Comparison of ENCODE assay signal across 29 mouse cellular contexts in genomic region chr17:62657051-62657450, GRCm38 (mm10).
DNase-seq lines count a peak whose midpoint lies in the region; ATAC-seq and TF ChIP-seq lines count a peak whose summit lies in the region.
"Had no signal": no experiment of that assay in that cellular context is flagged by ENCODE, and none has a peak within 500 bp of the region (broad histone marks: within the 10 kb centered on the region; RNA-seq: fewer than 3 reads in every experiment).

No protein-coding gene starts in this region.

- TF ChIP-seq CTCF in liver, postnatal 0 days (IDR thresholded peaks at IDR 0.05; ENCODE audit: low read depth), result no peak
- no peak for TF ChIP-seq CTCF in layer of hippocampus, adult 2 months (conservative IDR thresholded peaks at IDR 0.05)

- ATAC-seq in lung, embryonic 15.5 days (ENCODE audit: borderline replicate concordance, extremely low read depth, low FRiP score, low TSS enrichment), result no peak
- ATAC-seq in liver, postnatal 0 days, result no peak
- ATAC-seq: inflammation-experienced regulatory T-cells, adult 6 months; Patski had no signal

- WGBS in lung, embryonic 15.5 days, result 47% methylated on average over 7 of the region's 7 CpGs
- 76% methylated on average over 7 of the region's 7 CpGs for WGBS in liver, postnatal 0 days (ENCODE audit: insufficient replicate concordance)

- H3K4me3 ChIP-seq in lung, embryonic 15.5 days, result no peak overlapping the region
- no peak overlapping the region for H3K4me3 ChIP-seq in liver, postnatal 0 days (ENCODE audit: low read depth, low read length)
- no peak overlapping the region for H3K4me3 ChIP-seq in layer of hippocampus, adult 2 months
- H3K4me3 ChIP-seq: embryonic facial prominence, embryonic 12.5 days; gastrocnemius, adult 2 months; heart, adult 2 months; heart, embryonic 12.5 days; hindbrain, embryonic 15.5 days; megakaryocyte, embryonic 14.5 days; midbrain, embryonic 12.5 days; myocyte; neural tube, embryonic 12.5 days had no signal

- H3K27ac ChIP-seq in lung, embryonic 15.5 days, result no peak overlapping the region
- no peak overlapping the region for H3K27ac ChIP-seq in liver, postnatal 0 days (ENCODE audit: low read depth)
- no peak overlapping the region for H3K27ac ChIP-seq in layer of hippocampus, adult 2 months
- H3K27ac ChIP-seq: embryonic facial prominence, embryonic 12.5 days; gastrocnemius, adult 2 months; hindbrain, embryonic 15.5 days; midbrain, embryonic 12.5 days; neural tube, embryonic 12.5 days had no signal

- H3K36me3 ChIP-seq in lung, embryonic 15.5 days, result no peaks in the 10 kb centered on the region
- H3K36me3 ChIP-seq in liver, postnatal 0 days (replicated peaks; ENCODE audit: insufficient read depth, low read length), result no peaks in the 10 kb centered on the region
- H3K36me3 ChIP-seq: embryonic facial prominence, embryonic 12.5 days; G1E; heart, embryonic 12.5 days; hindbrain, embryonic 15.5 days; midbrain, embryonic 12.5 days; neural tube, embryonic 12.5 days had no signal

- no peak for TF ChIP-seq EP300 in liver, postnatal 0 days (IDR thresholded peaks at IDR 0.05; ENCODE audit: low read depth)

- H3K9me3 ChIP-seq in lung, embryonic 15.5 days, result no peaks in the 10 kb centered on the region
- H3K9me3 ChIP-seq in liver, postnatal 0 days (ENCODE audit: low read length), result no peaks in the 10 kb centered on the region
- H3K9me3 ChIP-seq: embryonic facial prominence, embryonic 12.5 days; heart, embryonic 12.5 days; hindbrain, embryonic 15.5 days; midbrain, embryonic 12.5 days; neural tube, embryonic 12.5 days had no signal

- peaks cover 20% of the 10 kb centered on the region for H3K4me1 ChIP-seq in lung, embryonic 15.5 days
- H3K4me1 ChIP-seq in liver, postnatal 0 days (ENCODE audit: insufficient read depth), result peaks cover 6% of the 10 kb centered on the region; the same call in 1 of the 2 replicates
- H3K4me1 ChIP-seq: megakaryocyte, embryonic 14.5 days had no signal

- H3K27me3 ChIP-seq in lung, embryonic 15.5 days, result no peaks in the 10 kb centered on the region
- H3K27me3 ChIP-seq in liver, postnatal 0 days (ENCODE audit: insufficient read depth, low read length), result no peaks in the 10 kb centered on the region
- H3K27me3 ChIP-seq: embryonic facial prominence, embryonic 12.5 days; heart, embryonic 12.5 days; hindbrain, embryonic 15.5 days; megakaryocyte, embryonic 14.5 days; midbrain, embryonic 12.5 days; neural tube, embryonic 12.5 days; Patski had no signal

- H3K4me2 ChIP-seq in lung, embryonic 15.5 days, result peak overlapping the region; percentile 49; the same call in 1 of the 2 replicates
- H3K4me2 ChIP-seq in liver, postnatal 0 days (ENCODE audit: low read depth, low read length), result peak overlapping the region; percentile 52
- H3K4me2 ChIP-seq: embryonic facial prominence, embryonic 12.5 days; hindbrain, embryonic 15.5 days; midbrain, embryonic 12.5 days; neural tube, embryonic 12.5 days had no signal

- H3K9ac ChIP-seq in lung, embryonic 15.5 days, result no peak overlapping the region
- no peak overlapping the region for H3K9ac ChIP-seq in liver, postnatal 0 days (replicated peaks)
- H3K9ac ChIP-seq: embryonic facial prominence, embryonic 12.5 days; heart, embryonic 12.5 days; hindbrain, embryonic 15.5 days; midbrain, embryonic 12.5 days; neural tube, embryonic 12.5 days had no signal

- intact Hi-C loops in heart, postnatal 25 days (cut with DNase I), result loop anchor here (10.0 kb wide), 1 partner anchor 242 kb away; no protein-coding TSS in a partner anchor

- DNase-seq in heart, adult 11 months, result peak; percentile 65
- DNase-seq in heart, postnatal 25 days (ENCODE audit: low spot score), result no peak
- DNase-seq in lung, adult 18-20 months, result no peak
- peak; percentile 53 for DNase-seq in brain, adult 2 months (ENCODE audit: low read depth, low spot score)
- no peak for DNase-seq in liver, postnatal 0 days
- no peak for DNase-seq in layer of hippocampus, adult 2 months (ENCODE audit: low spot score in 2 of 2)
- DNase-seq: adrenal gland, postnatal 10 days; cerebellum, adult 11 months; cerebellum, adult 9-10 months; embryo, embryonic 11 days; gastrocnemius, adult 2 months; gastrocnemius, postnatal 36 days; kidney, adult 11 months; kidney, postnatal 25 days; lung, postnatal 36 days; spleen, adult 18-20 months; thymus, postnatal 14 days had no signal

Comparison
In these comparisons a context has a peak if more than half of its experiments do, and no peak if none do; other contexts are left out.
1. DNase-seq: peak in heart, adult 11 months (single experiment) and brain, adult 2 months (single experiment); none in heart, postnatal 25 days (single experiment), lung, adult 18-20 months (0 of 2), liver, postnatal 0 days (single experiment) and layer of hippocampus, adult 2 months (0 of 2).